Mouse (Mus musculus) frontal cortex, postnatal 14 days (tissue): ENCODE data around the gene Gns.

Source experiments
- DNase-seq, 2 experiments: peaks; one replicate each; pipeline ENCODE4 v3.0.0; 2022; ENCODE audit warnings: low spot score in 2 of 2

Gns gene

DNA sequence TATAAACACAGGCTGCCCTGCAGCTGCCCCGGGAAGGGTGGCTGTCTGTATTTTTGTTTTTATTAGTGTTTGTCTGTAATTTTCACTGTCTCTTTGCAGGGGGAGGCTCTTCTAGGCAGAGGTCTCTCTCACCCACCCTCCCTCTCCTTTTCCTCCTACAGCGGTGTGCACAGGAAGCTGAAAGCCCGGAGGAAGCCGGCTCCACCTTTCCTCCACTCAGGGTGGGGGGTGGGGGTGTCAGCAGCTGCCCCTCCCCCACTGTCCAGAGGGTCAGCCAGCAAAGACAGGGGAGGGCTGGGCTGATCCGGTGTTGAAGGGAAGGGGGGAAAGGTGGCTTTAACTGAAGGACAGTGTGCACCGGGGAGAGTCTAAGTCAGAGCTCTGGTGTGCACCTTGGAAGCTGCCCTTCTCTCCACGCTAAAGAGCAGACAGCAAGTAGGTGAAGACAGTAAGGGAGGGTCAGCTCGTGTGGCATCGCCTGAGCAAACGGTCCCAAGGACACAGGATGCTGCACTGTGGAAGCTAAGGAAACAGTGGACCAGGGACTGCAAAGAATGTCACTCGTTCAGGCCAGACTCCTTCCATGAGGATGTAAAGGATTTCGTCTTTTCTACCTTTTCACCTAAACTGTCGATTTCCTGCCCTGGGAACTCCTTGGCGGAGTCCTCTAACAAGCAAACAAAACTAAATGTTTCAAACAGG lies 65.2 kb downstream of the Gns start:
- no peak for DNase-seq

DNA sequence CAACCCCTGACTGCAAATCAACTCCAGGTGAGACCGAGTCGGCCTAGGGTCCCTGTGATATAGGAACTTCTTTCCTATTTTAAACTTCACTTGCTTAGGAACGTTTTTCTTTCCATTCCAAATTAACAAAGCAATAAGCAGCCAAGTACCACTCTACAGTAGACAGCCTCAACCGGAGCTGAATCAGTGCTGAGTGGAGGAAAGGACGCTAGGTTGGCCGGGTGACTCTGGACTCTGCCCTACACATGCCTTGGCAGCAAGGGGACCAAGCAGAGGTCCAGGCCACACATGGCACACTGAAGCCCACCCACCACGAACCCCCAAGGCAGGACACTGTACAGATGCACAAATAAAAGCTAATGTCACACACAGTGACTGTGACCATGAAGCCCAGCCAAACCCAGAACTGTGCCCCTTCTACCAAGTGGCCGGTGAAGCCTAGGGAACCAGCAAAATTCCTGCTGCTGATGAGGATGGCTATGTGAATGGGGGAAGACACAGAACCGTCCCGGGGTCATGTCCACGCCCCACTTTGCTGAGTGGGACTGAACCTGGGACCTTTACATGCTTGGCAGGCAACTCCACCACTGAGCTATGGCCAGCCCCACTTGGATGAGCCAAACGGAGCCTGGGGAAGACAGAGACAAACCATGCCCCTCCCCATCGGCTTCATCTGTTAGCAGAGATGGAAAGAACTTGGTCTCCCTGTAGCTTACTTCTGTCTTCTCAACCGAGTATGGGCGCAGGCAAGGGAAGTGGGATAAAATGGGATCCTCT lies 66.1 kb downstream of the Gns start:
- no peak for DNase-seq

DNA sequence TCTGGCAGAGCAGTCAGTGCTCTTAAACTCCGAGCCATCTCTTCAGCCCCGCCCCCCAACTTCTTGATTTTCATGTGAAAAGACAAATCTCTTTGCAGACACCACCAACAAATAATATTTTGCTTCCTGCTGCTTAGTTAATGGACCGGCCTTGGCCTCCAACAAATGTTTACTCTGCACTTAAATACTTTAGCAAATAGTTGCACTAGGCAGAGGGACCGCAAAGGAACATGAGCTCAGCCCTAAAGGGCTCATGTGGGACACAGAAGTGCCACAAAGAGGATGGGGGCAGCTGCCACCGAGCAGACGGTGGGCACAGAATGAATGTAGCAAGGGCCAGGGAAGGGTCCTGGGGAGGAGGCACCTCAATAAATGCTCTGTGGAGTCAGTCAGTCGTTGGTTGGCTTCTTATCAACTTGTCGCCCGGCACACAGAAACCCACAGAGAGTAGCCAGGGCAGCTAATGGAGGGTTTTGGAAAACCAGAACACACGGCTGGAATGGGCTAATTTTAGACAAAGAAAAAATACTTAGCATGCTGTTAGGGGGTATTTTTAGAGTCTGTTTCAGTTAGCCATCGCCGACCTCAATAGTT lies 67.2 kb downstream of the Gns start:
- no peak for DNase-seq

DNA sequence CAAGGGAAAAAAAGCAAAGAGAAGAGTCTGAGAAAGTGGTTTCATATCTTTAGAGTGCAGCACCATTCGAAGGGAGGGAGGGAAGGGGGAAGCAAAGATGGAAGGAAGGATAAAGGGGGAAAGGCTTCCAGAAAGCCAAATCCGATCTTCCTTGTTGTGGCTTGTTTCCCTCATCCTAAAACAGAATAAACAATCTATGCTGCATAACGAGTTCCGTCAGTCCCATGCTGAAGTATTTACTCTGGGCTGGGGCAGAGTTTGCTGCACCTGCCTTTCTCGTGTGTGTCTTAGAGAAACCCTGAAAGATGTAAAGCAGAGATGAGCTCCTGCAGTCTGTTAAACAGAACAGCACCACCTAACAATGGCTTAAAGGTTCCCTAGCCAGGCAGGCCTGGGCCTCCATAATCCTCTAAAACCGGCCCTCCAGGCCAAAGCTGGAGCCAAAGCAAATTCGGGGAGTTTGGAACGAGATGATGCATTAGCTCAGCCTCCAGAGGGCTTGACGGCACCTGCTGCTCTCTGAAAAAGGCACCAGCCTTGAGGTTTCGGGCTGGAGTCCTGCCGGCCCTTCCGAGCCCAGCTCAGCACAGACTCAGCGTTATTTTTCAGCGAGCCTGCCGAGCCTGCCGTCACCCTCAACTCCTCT lies 67.9 kb downstream of the Gns start:
- no peak for DNase-seq

DNA sequence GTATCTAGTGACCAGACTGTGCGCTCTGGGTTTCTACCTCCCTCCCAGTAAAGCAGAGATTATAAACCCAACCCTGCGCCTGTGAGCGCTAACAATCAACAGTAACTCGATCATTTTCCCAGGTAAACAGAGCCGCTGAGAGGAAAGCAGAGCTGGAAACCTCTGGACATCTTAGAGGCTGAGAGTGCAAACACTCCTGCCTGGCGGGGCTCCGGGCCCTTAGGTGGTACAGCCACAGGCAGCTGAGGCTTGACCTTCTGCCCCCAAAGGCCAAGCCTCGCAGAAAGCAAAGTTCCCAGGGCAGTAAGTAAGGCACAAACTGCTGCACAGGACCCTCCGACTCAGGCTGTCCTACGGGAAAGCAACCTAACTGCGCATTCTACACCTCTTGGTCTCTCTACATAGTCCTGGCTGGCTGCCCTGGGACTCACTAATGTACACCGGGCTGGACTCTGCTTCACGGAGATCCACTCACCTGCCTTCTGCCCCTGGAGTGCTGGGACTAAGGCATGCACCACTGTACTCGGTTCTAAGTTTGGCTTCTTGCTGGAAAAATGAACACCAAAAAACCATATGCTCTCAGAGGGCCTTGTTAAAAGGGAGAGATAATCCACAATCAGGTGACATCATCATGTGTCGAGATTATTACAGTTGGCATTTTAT lies 69.7 kb downstream of the Gns start:
- no peak for DNase-seq

DNA sequence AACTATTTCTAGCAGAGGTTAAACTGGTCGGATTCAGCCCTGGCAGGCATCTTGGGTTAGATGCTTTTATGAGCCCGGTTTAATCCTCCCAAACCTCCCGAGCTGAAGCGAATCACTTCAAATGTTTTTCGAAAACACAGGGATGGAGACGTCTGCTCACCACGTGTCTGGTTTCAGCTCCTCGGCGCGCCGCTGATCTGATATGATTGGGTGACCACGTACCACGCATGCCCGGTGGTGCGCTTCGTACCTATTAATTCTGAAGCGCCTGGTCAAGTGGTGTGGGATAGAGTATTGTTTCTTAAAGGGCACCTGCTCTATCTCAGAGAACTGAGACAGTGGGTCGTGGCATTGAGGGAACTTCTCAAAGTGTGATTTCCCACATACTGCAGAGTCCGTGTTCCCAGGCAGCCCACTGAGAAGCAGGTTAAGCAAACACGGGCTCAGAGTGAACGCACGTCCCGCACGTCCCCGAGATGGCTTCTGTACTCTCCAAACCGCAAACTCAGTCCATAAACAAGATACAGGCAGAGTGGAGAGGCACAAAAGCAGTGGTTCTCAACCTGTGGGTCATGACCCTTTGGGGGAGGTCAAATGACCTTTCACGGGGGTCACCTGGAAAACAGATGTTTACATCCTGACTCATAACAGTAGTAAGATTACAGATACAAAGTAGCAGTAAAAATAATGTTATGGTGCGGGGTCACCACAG lies 70.8 kb downstream of the Gns start:
- no peak for DNase-seq

DNA sequence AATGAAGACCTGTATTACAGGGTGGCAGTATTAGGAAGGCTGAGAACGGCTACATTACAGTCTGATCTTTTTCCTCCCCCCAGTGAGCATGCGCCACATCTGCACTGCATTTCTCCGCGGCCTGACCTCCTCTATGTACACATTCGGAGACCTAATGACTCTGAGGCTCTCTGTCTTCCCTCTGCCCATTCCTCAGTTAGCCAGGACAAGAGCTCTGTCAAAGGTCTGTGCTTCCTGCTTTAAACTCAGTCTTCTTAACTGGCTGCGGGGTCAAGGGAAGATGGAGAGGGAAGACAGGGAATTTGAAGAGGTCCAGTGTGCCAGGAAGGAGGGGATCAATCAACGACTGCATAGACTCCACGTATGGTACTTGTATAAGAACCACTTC lies 71.4 kb downstream of the Gns start:
- no peak for DNase-seq

DNA sequence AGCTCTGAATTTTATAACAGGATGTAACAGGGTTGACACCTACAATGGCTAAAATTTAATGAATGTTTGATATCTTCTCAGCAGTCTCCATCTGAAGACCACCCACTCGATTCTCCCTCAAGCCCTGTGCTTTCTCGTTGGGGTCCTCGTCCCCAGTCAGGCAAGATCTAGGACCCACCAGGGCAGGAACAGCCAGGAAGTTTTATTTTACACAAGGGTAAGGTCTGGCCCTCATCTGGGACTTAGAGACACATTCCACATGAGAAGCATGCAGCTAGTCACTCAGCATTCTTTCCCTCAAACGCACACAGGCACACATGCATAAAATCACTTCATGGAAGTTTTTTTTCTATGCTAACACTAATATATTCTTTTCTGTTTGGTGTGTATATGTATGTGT lies 71.8 kb downstream of the Gns start:
- no peak for DNase-seq

DNA sequence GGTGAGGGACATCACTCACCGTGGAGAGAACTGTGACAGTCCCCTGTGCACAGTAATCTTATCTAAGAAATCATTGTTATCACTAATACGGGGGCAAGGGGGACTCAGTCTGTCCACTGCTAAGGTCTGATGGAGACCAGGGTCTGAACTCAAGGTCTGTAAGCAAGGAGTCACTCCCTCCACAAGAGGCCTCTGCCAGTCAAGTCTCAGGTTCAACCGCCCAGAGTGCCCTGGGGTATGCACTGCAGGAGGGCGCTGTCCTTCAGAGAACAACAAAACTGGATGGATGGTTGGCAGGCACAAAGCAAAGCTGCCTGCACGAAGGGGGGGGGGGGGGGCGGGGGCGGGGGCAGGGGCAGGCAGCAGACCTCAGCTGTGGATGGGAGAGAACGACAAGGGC lies 73.2 kb downstream of the Gns start:
- no peak for DNase-seq

DNA sequence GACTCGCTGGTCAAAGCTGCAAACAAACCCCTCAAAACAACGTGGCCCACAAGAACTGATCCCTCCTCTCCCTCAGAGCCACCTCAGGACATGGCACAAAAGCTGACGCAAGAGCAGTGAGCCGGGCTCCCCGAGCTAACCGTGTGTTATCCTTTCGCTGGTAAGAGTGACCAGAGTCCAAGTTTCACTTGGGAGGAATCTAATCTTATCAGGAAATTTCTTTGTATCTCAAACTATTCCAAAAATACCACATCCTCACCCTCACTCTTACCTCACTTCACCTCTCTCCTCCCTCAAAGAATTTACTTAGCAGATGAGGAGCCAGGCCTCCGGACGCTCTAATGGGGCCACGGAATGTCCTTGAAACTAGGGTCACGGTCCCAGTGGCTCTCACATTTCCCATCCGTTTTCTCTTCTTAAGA lies 74.4 kb downstream of the Gns start:
- DNase-seq = no peak

DNA sequence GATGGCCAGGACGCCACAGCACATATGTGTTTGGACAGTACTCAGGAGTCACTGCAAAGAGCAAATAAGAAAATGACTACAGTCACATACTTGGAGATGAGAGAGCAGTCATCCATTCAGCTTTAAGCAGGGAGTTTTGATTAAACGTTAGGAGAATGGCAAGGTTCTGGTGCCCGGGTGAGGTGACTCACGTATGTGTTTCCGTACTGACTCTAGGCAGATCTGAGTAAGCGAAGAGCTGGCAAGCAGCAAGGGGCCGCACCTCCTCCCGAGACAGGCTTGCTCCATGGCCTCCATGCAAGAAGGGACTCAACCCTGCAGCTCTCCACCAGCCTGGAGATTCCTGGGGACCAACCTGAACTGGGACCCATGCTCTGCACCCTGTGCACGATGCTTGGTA lies 78.9 kb downstream of the Gns start:
- DNase-seq = no peak

DNA sequence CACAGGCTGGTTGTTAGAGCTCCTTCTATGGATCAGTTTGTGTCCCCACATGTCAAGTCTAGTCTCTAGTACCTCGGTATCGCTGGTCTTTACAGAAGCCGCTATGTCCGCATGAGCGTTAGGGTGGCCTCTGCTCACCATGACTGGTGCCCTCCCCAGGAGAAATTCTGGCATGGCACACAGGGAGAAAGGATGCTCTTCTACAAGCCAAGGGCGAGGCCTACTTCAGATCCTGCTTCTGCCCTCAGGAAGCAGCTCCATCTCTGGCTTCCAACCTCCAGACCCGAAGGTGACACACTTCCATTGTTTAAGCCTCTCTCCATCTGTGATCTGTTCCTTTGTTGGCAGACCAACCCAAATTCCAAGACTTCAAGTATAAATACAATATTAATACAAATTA lies 79.3 kb downstream of the Gns start:
- no peak for DNase-seq

DNA sequence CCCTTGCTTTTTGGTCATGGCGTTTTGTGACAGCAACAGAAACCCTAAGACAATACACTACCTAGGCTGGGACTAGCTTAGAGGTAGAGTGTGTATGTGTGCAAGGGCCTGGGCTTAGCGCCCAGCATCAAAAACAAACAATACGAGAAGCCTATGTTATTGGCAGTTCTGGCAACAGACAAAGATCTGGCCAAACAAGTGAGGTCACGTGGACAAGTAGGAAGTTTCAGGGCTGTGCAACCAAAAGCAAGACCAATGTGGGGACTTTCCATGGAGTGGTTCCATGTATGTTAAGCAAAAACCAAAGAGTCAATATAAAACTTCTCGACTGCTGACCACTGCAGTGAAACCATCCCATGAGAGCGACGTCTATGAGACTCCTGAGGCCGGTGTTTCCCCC lies 80.9 kb downstream of the Gns start:
- no peak for DNase-seq
